Mouse (Mus musculus) G1E (cell line): Measurements from ENCODE around the gene Cradd.

ENCODE experiments used
- CTCF ChIP-seq: IDR thresholded peaks from 2 replicates; pipeline ENCODE4 v1.5.1; 2012; ENCODE audit warnings: low read depth, low read length, inconsistent platforms, mixed read lengths
- GATA1 ChIP-seq: IDR thresholded peaks from 2 replicates; pipeline ENCODE4 v1.6.1; 2012; ENCODE audit warnings: borderline replicate concordance, low read length, inconsistent platforms, mixed read lengths
- GATA2 ChIP-seq: IDR thresholded peaks from 2 replicates; pipeline ENCODE4 v1.6.1; 2012; ENCODE audit warnings: low read depth, low read length, inconsistent platforms, borderline replicate concordance
- POLR2AphosphoS5 ChIP-seq: IDR thresholded peaks from 2 replicates; pipeline ENCODE4 v1.6.1; 2012; ENCODE audit warnings: low read depth, low read length, inconsistent platforms; ENCODE audit not compliant: insufficient replicate concordance
- TAL1 ChIP-seq: conservative IDR thresholded peaks from 2 replicates; pipeline ENCODE4 v1.6.1; 2012; ENCODE audit warnings: low read depth, low read length, inconsistent platforms, mixed read lengths

DNA sequence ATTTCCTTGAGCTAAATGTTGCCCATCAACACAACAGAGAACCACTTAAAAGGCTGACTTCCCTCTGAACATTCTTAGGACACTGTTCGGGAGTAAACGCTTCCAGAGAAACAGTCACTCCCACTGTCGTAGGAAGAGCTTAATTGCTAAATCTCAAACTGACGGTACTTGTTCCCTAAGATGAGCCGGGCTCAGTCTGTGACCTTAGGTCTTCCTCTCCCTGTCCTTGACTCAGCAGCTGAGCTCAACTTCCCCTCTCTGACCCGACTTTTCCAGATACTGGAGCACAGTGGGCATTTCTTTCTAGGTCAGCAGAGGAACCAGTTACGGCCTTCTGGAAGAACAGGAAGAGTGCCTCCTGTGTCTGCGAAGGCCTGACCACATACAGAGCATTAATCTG, 87.7 kb downstream of the Cradd start:
- no peak for TF ChIP-seq CTCF
- TF ChIP-seq GATA1, result no peak
- no peak for TF ChIP-seq TAL1
- TF ChIP-seq POLR2AphosphoS5, result no peak
- no peak for TF ChIP-seq GATA2
